Mouse (Mus musculus): ENCODE results near the gene Tnni1. TPM values are rescaled to one million over a fixed set of nuclear protein-coding genes. Genes with fewer than 3 reads are reported as not detected.
A peak's percentile ranks its signal among the peaks of the same experiment; 100 is the strongest.

Gene Tnni1
- polyA plus RNA-seq, 1 experiment from 2014 or later, result 66.8 TPM

DNA sequence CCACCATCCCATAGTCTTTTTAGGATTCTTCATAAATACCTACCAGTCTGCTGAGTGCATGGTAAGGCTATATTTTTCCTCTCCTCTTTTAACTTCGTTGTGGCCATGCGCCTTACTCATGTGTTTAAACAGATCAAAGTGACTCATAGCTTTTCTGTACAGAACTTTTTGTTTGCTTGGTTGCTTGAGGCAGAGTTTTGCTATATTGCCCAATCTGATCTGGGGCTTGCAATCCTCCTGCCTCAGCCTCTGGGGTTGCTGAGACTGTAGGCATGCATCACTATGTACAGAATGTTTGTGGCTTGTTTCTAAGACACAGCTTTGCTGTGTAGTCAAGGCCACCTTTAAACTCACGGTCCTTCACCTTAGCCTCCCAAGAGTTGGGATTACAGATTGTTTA lies 23.3 kb upstream of the Tnni1 start:
- no peak overlapping the region for H3K27ac ChIP-seq

DNA sequence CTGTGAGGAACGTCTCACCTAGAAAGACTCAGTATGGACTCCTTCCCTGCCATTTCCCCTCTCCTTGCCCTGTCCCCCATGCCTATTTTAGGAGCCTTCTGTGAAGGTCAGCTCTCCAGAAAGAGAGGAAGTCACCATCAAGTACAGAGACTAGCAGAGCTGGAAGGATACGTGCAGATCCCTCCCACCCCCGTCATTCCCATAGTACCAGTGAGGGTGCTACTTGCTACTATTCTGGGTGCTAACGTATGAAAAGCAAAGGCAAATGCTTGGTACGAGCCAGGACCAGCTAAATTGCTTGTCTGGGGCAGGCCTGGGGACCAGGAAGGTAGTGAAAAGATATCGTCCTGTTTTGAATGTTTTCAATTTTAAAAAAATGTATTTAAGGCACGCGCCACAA lies 21.9 kb upstream of the Tnni1 start:
- Histone ChIP-seq H3K36me3 (no peaks in the 10 kb centered on the region), H3K27ac (no peak overlapping the region), H3K4me2 (replicated peaks) (no peak overlapping the region), H3K27me3 (no peaks in the 10 kb centered on the region), H3K9me3 (no peaks in the 10 kb centered on the region), H3K9ac (no peak overlapping the region), H3K4me1 (0 out of 2 replicates have a peak, but pooled peaks cover 6% of the 10 kb centered on the region), H3K4me3 (no peak overlapping the region)
- ATAC-seq (ENCODE audit: insufficient number of reproducible peaks, insufficient read depth, low FRiP score, low TSS enrichment), result no peak
- WGBS, result 74% methylated on average over 8 of the region's 8 CpGs

More for the DNA sequence above, 23.3 kb upstream of the Tnni1 start:
- H3K36me3 ChIP-seq, result peaks cover under 1% of the 10 kb centered on the region; the same call in 1 of the 2 replicates
- ATAC-seq (ENCODE audit: insufficient number of reproducible peaks, insufficient read depth, low FRiP score, low TSS enrichment), result no peak
- H3K9ac ChIP-seq, result no peak overlapping the region
- H3K4me2 ChIP-seq (replicated peaks), result no peak overlapping the region
- 0 out of 2 replicates have a peak, but pooled peaks cover 6% of the 10 kb centered on the region for H3K4me1 ChIP-seq
- 87% methylated on average over 3 of the region's 3 CpGs for whole genome bisulfite sequencing
- H3K27me3 ChIP-seq, result no peaks in the 10 kb centered on the region
- H3K9me3 ChIP-seq, result no peaks in the 10 kb centered on the region
- H3K4me3 ChIP-seq, result no peak overlapping the region

DNA sequence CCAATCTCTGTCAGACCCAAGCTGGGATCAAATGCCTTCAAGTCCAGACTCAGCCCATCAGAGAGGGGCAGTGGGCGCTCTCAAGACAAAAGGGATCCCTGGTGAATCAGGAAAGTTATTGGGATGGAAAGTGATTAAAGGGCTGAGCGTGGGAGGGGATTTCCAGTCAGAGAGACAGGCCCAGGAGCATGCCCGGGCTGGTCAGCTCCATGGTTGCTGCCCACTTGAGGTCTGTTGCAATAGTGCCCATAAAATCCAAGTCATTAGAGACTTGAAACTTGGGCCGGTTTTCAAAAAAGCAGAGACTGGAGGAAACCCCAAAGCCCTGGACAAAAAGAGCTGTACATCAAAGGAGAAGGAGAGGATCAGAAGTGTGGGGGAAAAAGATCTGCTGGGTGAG lies 19.5 kb upstream of the Tnni1 start:
- Histone ChIP-seq H3K4me1 (peaks cover 19% of the 10 kb centered on the region), H3K4me3 (no peak overlapping the region), H3K9me3 (no peaks in the 10 kb centered on the region), H3K27me3 (no peaks in the 10 kb centered on the region), H3K4me2 (replicated peaks) (no peak overlapping the region), H3K36me3 (no peaks in the 10 kb centered on the region), H3K9ac (no peak overlapping the region), H3K27ac (no peak overlapping the region)
- ATAC-seq (ENCODE audit: insufficient number of reproducible peaks, insufficient read depth, low FRiP score, low TSS enrichment), result no peak
- WGBS, result 66% methylated on average over 4 of the region's 4 CpGs

DNA sequence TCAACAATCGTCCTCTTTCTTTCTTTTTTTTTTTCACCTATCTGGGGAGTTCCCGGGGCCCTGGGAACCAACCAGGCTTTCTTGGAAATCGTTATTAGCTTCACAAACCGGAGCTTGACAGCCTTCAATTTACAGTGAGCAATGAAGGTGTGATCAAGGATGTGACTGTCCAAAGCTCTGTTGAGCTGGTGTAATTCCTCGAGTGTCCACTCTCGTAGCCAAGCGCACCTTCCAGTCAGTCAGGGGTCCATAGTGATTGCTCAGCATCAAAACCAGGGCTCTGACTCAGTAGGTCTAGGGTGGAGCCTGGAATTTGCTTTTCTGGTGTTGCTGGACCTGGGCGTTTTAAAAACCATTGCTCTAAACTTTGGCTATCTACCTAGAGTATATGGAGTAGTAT lies 19.0 kb upstream of the Tnni1 start:
- Histone ChIP-seq H3K36me3 (no peaks in the 10 kb centered on the region), H3K4me2 (replicated peaks) (no peak overlapping the region), H3K9me3 (no peaks in the 10 kb centered on the region), H3K4me3 (no peak overlapping the region), H3K27me3 (no peaks in the 10 kb centered on the region), H3K9ac (no peak overlapping the region), H3K27ac (no peak overlapping the region), H3K4me1 (peaks cover 16% of the 10 kb centered on the region)
- WGBS, result 69% methylated on average over 8 of the region's 8 CpGs
- ATAC-seq (ENCODE audit: insufficient number of reproducible peaks, insufficient read depth, low FRiP score, low TSS enrichment), result no peak

DNA sequence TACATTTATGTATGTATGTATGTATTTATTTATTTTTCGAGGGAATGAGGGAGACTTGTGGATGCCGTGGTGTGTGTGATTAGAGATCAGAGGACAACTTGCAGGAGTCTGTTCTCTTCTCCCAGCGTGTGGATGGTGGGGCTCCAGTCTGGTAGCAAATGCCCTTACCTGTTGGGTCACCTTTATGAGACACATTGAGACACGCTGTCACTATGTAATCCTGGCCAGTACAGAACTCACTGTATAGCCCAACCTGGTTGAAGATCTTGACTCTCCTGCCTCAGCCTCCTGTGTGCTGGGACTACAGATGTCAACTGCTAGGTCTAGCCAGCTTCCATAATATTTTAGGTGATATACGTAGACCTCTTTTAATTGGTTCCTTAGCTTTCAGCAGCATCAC lies 17.5 kb upstream of the Tnni1 start:
- WGBS, result 83% methylated on average over 5 of the region's 5 CpGs
- Histone ChIP-seq H3K27ac (no peak overlapping the region), H3K4me3 (no peak overlapping the region), H3K9ac (no peak overlapping the region), H3K9me3 (no peaks in the 10 kb centered on the region), H3K27me3 (no peaks in the 10 kb centered on the region), H3K36me3 (no peaks in the 10 kb centered on the region), H3K4me2 (replicated peaks) (no peak overlapping the region), H3K4me1 (peaks cover 15% of the 10 kb centered on the region)
- no peak for ATAC-seq (ENCODE audit: insufficient number of reproducible peaks, insufficient read depth, low FRiP score, low TSS enrichment)

DNA sequence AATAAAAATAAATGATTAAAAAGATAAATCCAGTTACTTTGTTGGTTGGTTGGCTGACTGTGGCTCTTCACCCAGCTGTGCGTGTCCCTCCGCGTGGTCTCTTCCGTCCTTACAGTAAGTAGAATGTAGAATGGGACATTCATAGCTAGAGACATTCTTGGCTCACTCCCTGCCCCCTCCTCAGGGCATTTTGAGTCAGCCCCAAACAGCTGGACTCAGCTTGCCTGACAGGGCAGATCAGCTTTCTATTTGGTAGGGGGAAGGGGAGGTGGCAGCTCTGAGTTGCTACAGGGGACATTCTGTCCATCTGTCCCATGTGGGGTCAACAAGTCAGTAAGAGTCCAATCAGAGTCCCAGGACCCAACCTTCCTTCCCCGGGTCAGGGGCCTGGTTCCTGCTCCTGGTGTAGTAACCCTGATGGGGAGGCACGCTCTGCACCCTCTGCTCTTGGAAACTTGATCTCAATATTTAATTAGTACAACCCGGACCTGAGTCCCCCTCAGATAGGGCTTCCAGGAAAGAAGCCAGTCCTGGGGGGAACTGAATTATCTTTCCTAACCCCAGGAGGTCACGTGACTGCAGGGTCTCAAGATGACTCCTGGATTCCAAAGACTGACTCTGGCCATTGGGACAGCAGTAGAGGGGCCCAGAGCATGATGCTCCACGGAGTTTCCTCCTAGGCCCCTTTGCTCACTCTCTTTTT lies 15.6 kb upstream of the Tnni1 start:
- H3K27ac ChIP-seq, result 0 out of 2 replicates have a peak overlapping the region, but pooled peaks have one; percentile 25

DNA sequence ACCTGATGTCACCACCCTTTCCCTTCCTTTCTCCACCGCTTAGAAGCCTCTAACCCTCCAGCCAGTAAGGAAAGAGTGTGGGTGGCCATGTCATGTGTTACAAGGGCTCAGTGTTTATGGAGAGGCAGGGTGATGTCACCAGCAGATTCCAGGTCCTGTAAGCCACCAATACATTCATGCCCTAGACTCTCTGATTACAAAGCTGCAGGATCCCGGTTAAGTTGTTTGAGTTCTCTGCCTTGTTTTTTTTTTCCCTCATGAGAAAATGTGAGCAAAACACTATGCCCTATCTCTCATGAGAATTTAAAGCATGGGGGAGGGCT lies 15.1 kb upstream of the Tnni1 start:
- Histone ChIP-seq H3K4me3 (no peak overlapping the region), H3K4me1 (peaks cover 27% of the 10 kb centered on the region), H3K9ac (no peak overlapping the region), H3K4me2 (replicated peaks) (no peak overlapping the region), H3K36me3 (peaks cover 10% of the 10 kb centered on the region), H3K27ac (0 out of 2 replicates have a peak overlapping the region, but pooled peaks have one; percentile 25), H3K9me3 (no peaks in the 10 kb centered on the region), H3K27me3 (no peaks in the 10 kb centered on the region)
- WGBS, result 47% methylated on average over 2 of the region's 2 CpGs
- ATAC-seq (ENCODE audit: insufficient number of reproducible peaks, insufficient read depth, low FRiP score, low TSS enrichment), result no peak

More for the DNA sequence above, 15.6 kb upstream of the Tnni1 start:
- Histone ChIP-seq H3K9ac (no peak overlapping the region), H3K4me3 (no peak overlapping the region), H3K27me3 (no peaks in the 10 kb centered on the region), H3K4me1 (peaks cover 27% of the 10 kb centered on the region), H3K4me2 (replicated peaks) (no peak overlapping the region), H3K36me3 (peaks cover 5% of the 10 kb centered on the region), H3K9me3 (no peaks in the 10 kb centered on the region)
- no peak for ATAC-seq (ENCODE audit: insufficient number of reproducible peaks, insufficient read depth, low FRiP score, low TSS enrichment)
- WGBS, result 38% methylated on average over 9 of the region's 9 CpGs

DNA sequence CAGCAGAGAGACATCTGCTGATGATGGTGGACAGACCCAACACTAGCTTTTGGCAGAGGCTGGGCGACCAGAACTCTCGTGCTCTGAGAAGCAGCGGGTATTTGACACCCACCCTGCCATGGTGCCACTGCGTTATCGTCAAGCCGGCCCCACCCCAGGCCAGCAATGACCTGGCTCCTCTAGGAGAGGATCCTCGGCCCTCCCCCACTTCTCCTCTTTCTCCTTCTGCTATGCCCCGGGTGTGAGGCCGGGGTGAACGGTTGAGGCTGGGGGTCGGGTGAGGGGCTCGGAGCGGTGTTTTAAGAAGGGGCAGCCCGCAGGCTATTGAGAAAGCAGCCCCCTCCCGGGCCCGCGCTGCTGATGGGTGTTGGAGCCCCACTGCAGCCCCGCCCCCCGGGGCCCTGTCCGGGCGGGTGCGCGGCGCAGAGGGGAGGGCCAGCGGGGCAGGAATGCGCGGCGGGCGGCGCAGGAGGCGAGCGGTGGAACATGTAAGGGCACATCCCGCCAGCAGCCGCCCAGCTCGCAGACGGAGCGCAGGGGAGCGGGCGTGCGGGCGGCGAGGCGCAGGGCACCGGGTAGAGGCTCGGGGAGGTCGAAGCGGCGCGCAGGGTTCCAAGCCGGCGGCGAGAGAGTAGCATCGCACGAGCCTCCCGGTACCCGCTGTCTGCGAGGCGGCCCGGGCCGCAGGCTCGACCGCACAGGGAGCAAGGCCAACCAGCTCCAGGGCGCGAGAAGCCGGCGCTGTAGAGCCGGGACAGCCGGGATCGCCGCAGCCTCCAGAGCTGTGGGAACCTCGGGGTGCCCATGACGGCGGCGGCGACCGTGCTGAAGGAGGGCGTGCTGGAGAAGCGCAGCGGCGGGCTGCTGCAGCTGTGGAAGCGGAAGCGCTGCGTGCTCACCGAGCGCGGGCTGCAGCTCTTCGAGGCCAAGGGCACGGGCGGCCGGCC lies 13.3 kb upstream of the Tnni1 start, which contains the start of gene Phlda3:
Phlda3 (plus strand) TSS at position 475 of the 947 bp plus-strand sequence.
- Histone ChIP-seq H3K9ac (peak within 1 kb of the TSS; percentile 81), H3K27me3 (no peaks in the 10 kb centered on the region), H3K36me3 (peaks cover 18% of the 10 kb centered on the region), H3K9me3 (no peaks in the 10 kb centered on the region), H3K4me2 (replicated peaks) (peak within 1 kb of the TSS; percentile 77), H3K4me1 (peaks cover 25% of the 10 kb centered on the region), H3K4me3 (peak within 1 kb of the TSS; percentile 58), H3K27ac (peak within 1 kb of the TSS; percentile 83)
- peak; percentile 72 for ATAC-seq (ENCODE audit: insufficient number of reproducible peaks, insufficient read depth, low FRiP score, low TSS enrichment)
- under 1% methylated on average over 88 of the region's 90 CpGs for WGBS

DNA sequence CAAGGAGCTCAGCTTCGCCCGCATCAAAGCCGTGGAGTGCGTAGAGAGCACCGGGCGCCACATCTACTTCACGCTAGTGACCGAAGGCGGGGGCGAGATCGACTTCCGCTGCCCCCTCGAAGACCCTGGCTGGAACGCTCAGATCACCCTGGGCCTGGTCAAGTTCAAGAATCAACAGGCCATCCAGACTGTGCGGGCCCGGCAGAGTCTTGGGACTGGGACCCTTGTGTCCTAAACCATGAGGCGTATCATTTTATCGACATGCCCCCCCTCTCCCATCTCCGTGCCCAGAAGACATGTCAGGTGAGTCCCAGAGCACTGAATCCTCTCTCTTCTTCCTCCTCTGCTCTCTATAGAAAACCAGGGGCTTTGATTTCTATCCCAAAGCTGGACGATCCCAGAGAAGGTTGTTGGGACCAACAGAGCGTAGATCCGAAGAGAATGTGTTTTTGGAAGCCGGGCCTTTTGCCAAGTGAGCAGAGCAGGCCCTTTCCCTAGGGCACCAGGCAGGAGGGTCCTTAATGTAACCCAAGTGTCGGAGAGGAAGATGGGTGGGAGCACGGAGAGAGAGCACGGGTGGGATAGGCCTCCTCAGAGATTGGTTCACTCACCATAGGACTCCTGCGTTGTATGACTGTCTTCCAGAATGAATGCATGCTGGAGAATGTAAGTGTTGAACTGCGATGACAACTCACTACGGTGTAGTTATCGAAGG lies 12.5 kb upstream of the Tnni1 start:
- peak overlapping the region; percentile 81 for H3K9ac ChIP-seq
- H3K36me3 ChIP-seq, result peaks cover 18% of the 10 kb centered on the region
- H3K4me1 ChIP-seq, result peaks cover 25% of the 10 kb centered on the region
- no peaks in the 10 kb centered on the region for H3K9me3 ChIP-seq
- 22% methylated on average over 30 of the region's 30 CpGs for WGBS
- H3K27ac ChIP-seq, result peak overlapping the region; percentile 83
- H3K27me3 ChIP-seq, result no peaks in the 10 kb centered on the region
- peak overlapping the region; percentile 58 for H3K4me3 ChIP-seq
- peak; percentile 22; the same call in 1 of the 2 replicates for ATAC-seq (ENCODE audit: insufficient number of reproducible peaks, insufficient read depth, low FRiP score, low TSS enrichment)
- H3K4me2 ChIP-seq (replicated peaks), result peak overlapping the region; percentile 77

DNA sequence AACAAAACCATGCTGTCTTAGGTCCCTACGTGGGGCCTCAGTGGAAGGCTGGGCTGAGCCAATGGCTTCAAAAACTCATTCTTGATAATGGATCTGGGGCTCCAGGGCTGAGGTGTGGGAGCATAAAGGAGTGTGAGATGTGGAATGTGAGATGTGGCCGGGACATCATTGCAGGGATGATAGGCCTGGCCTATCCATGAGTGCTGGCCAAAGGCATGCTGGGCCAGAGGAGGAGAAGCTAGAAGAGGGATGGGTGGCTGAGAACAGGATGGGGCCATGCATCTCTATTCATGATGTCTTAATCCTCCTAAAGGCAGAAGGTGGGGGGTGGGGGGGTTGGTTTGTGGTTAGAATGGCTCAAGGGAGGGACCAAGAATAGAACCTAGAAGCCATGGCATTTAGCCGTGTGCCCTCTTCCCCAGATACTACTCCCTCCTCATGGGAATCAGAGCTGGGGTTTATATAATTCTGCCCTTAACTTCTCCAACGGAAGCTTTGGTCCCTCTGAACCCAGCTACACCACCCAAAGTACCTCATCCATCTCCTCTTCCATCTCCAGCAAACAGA lies 11.8 kb upstream of the Tnni1 start:
- H3K27ac ChIP-seq, result no peak overlapping the region

DNA sequence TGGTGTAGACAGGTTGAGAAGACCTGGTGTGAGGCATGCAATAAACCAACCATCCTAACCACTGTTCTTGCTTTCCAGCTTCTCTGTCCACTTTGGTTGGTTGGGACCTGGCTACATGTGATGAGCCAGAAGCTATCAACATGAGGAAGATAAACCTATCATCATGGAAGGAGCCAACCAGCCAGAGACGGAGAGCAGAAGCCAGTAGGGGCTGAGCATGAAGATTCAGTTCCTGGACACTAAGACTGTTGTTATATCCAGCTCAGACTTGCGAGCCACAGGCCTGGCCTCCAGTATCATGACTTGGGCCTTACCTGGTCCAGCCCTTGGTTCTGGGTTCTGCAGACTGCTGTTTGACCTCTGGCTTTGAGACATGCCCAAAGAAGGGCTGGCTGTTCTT lies 10.8 kb upstream of the Tnni1 start:
- WGBS, result 89% methylated on average over 2 of the region's 2 CpGs
- no peak for ATAC-seq (ENCODE audit: insufficient number of reproducible peaks, insufficient read depth, low FRiP score, low TSS enrichment)
- Histone ChIP-seq H3K27me3 (no peaks in the 10 kb centered on the region), H3K4me3 (no peak overlapping the region), H3K4me1 (peaks cover 23% of the 10 kb centered on the region), H3K27ac (no peak overlapping the region), H3K9ac (no peak overlapping the region), H3K9me3 (no peaks in the 10 kb centered on the region), H3K4me2 (replicated peaks) (peak overlapping the region; percentile 77; the same call in 1 of the 2 replicates), H3K36me3 (peaks cover 18% of the 10 kb centered on the region)

More for the DNA sequence above, 11.8 kb upstream of the Tnni1 start:
- 72% methylated on average over 4 of the region's 4 CpGs for WGBS
- Histone ChIP-seq H3K27me3 (no peaks in the 10 kb centered on the region), H3K4me1 (peaks cover 25% of the 10 kb centered on the region), H3K9me3 (no peaks in the 10 kb centered on the region), H3K4me2 (replicated peaks) (peak overlapping the region; percentile 77), H3K36me3 (peaks cover 18% of the 10 kb centered on the region), H3K4me3 (peak overlapping the region; percentile 58), H3K9ac (peak overlapping the region; percentile 81; the same call in 1 of the 2 replicates)
- no peak for ATAC-seq (ENCODE audit: insufficient number of reproducible peaks, insufficient read depth, low FRiP score, low TSS enrichment)

All from embryonic facial prominence, embryonic 12.5 days (tissue).